Mouse (Mus musculus) thymus, adult 2 months (tissue): ENCODE measurements around the gene Ndufa13. TPM values are rescaled to one million over a fixed set of nuclear protein-coding genes. Genes with fewer than 3 reads are reported as not detected.

Experiments
- DNase-seq: peaks from one replicate; pipeline ENCODE4 v3.0.0; 2021
- H3K27ac ChIP-seq: fragments of 200-500 bp; 2 replicates; pipeline ENCODE4 v1.5.1; 2012; ENCODE audit warnings: low read length, control low read depth; ENCODE audit not compliant: control insufficient read depth, insufficient read depth
- H3K27me3 ChIP-seq: fragments of 200-500 bp; 2 replicates; pipeline ENCODE4 v1.6.1; 2012; ENCODE audit warnings: mild to moderate bottlenecking, low read length, moderate library complexity, mixed read lengths; ENCODE audit not compliant: control insufficient read depth, insufficient read depth
- H3K36me3 ChIP-seq: fragments of 200-500 bp; 2 replicates; pipeline ENCODE4 v1.6.1; 2012; ENCODE audit warnings: mild to moderate bottlenecking, low read length, moderate library complexity; ENCODE audit not compliant: control insufficient read depth, insufficient read depth
- H3K4me1 ChIP-seq: fragments of 200-500 bp; replicated peaks from 2 replicates; pipeline ENCODE4 v1.6.1; 2012; ENCODE audit warnings: low read length; ENCODE audit not compliant: control insufficient read depth, insufficient read depth
- H3K4me3 ChIP-seq: fragments of 200-500 bp; 2 replicates; pipeline ENCODE4 v1.5.1; 2012; ENCODE audit warnings: mild to moderate bottlenecking, low read length, control low read depth, moderate library complexity; ENCODE audit not compliant: control insufficient read depth, insufficient read depth
- CTCF ChIP-seq: fragments of 200-500 bp; IDR thresholded peaks from 2 replicates; pipeline ENCODE4 v1.5.1; 2012; ENCODE audit warnings: mild to moderate bottlenecking, control low read depth, low read length, moderate library complexity, borderline replicate concordance; ENCODE audit not compliant: control insufficient read depth, poor library complexity, insufficient read depth; ENCODE audit errors: extremely low read depth
- POLR2A ChIP-seq: fragments of 200-500 bp; IDR thresholded peaks from 2 replicates; pipeline ENCODE4 v1.6.1; 2012; ENCODE audit warnings: mild to moderate bottlenecking, low read length, control low read depth, moderate library complexity; ENCODE audit not compliant: control insufficient read depth, poor library complexity, insufficient read depth; ENCODE audit errors: extremely low read depth
- WGBS: fragments of 180-500 bp; shearing (Covaris S2); methylation state at CpG from one replicate; pipeline ENCODE4 v1.1.7; 2018; 5-methylcytosine and 5-hydroxymethylcytosine counted together
- polyA plus RNA-seq: library from polyadenylated mRNA; depleted of rRNA; stranded (reverse); fragments of >200 nt; gene quantifications from 2 replicates; pipeline ENCODE4 v1.2.3, GENCODE M21; 2012

Gene Ndufa13
- polyA plus RNA-seq, 1 experiment, result 150 TPM

GRCm38 (mm10) chr8:69876097-69876496 lies 26.3 kb downstream of the Ndufa13 start:
- DNase-seq, result no peak
- TF ChIP-seq POLR2A, result no peak
- TF ChIP-seq CTCF, result no peak
- Histone ChIP-seq H3K4me3 (no peak overlapping the region), H3K4me1 (no peaks in the 10 kb centered on the region), H3K27me3 (peaks cover 8% of the 10 kb centered on the region; the same call in 1 of the 2 replicates), H3K27ac (no peak overlapping the region), H3K36me3 (no peaks in the 10 kb centered on the region)
- WGBS, result 70% methylated on average over 10 of the region's 10 CpGs

GRCm38 (mm10) chr8:69874654-69875053 lies 27.7 kb downstream of the Ndufa13 start:
- no peaks in the 10 kb centered on the region for H3K36me3 ChIP-seq
- WGBS, result 88% methylated on average over 13 of the region's 13 CpGs
- H3K27me3 ChIP-seq, result no peaks in the 10 kb centered on the region
- H3K4me3 ChIP-seq, result no peak overlapping the region
- H3K4me1 ChIP-seq, result no peaks in the 10 kb centered on the region
- TF ChIP-seq POLR2A, result no peak
- TF ChIP-seq CTCF, result no peak
- no peak for DNase-seq
- H3K27ac ChIP-seq, result no peak overlapping the region

- H3K27ac ChIP-seq, result no peak overlapping the region
- DNase-seq, result peak; percentile 40
- H3K4me1 ChIP-seq, result no peaks in the 10 kb centered on the region
- H3K4me3 ChIP-seq, result no peak overlapping the region
- no peaks in the 10 kb centered on the region for H3K27me3 ChIP-seq
- 17% methylated on average over 9 of the region's 9 CpGs for WGBS
- TF ChIP-seq CTCF (no peak), POLR2A (no peak)
- no peaks in the 10 kb centered on the region for H3K36me3 ChIP-seq
Observed at GRCm38 (mm10) chr8:69874155-69874554, 28.2 kb downstream of the Ndufa13 start.

GRCm38 (mm10) chr8:69870907-69871306 lies 31.5 kb downstream of the Ndufa13 start:
- TF ChIP-seq CTCF (no peak), POLR2A (no peak)
- no peaks in the 10 kb centered on the region for H3K4me1 ChIP-seq
- H3K36me3 ChIP-seq, result no peaks in the 10 kb centered on the region
- no peak for DNase-seq
- H3K27ac ChIP-seq, result no peak overlapping the region
- H3K4me3 ChIP-seq, result no peak overlapping the region
- WGBS, result 93% methylated on average over 6 of the region's 6 CpGs
- H3K27me3 ChIP-seq, result no peaks in the 10 kb centered on the region

GRCm38 (mm10) chr8:69870003-69870765 lies 32.2 kb downstream of the Ndufa13 start:
- H3K27me3 ChIP-seq, result no peaks in the 10 kb centered on the region

GRCm38 (mm10) chr8:69867696-69868326 lies 34.5 kb downstream of the Ndufa13 start:
- no peak overlapping the region for H3K4me3 ChIP-seq
- TF ChIP-seq CTCF (no peak), POLR2A (no peak)
- 96% methylated on average over 5 of the region's 5 CpGs for WGBS
- H3K27me3 ChIP-seq, result no peaks in the 10 kb centered on the region
- DNase-seq, result no peak
- H3K27ac ChIP-seq, result no peak overlapping the region
- H3K36me3 ChIP-seq, result no peaks in the 10 kb centered on the region
- no peaks in the 10 kb centered on the region for H3K4me1 ChIP-seq

More at GRCm38 (mm10) chr8:69870003-69870765, 32.2 kb downstream of the Ndufa13 start:
- Histone ChIP-seq H3K4me3 (no peak overlapping the region), H3K36me3 (no peaks in the 10 kb centered on the region), H3K27ac (no peak overlapping the region), H3K4me1 (no peaks in the 10 kb centered on the region)
- DNase-seq, result no peak
- WGBS, result 95% methylated on average over 11 of the region's 11 CpGs
- TF ChIP-seq CTCF (no peak), POLR2A (no peak)
